Mouse (Mus musculus) lung, embryonic 14.5 days (tissue): ENCODE results near the gene Zcchc2. TPM values are rescaled to one million over a fixed set of nuclear protein-coding genes. Genes with fewer than 3 reads are reported as not detected.

Experiments
- ATAC-seq: fragments of 200-750 bp; cut with Nextera tagmentation; 2 replicates; pipeline ENCODE4 v1.8.0; 2017; ENCODE audit warnings: mild to moderate bottlenecking, moderate TSS enrichment, moderate library complexity; ENCODE audit not compliant: insufficient read depth
- DNase-seq: peaks from one replicate; pipeline ENCODE4 v3.0.0-alpha.2; 2015
- H3K27ac ChIP-seq: fragments of 300-500 bp; sonication (generic); 2 replicates; pipeline ENCODE4 v1.5.1; 2014; ENCODE audit warnings: low read depth, mild to moderate bottlenecking, moderate library complexity
- H3K27me3 ChIP-seq: fragments of 300-500 bp; sonication (generic); 2 replicates; pipeline ENCODE4 v1.6.1; 2014; ENCODE audit warnings: low read length, control low read depth; ENCODE audit not compliant: insufficient read depth
- H3K36me3 ChIP-seq: fragments of 300-500 bp; sonication (generic); 2 replicates; pipeline ENCODE4 v1.6.1; 2014; ENCODE audit warnings: control low read depth; ENCODE audit not compliant: insufficient read depth
- H3K4me1 ChIP-seq: fragments of 300-500 bp; sonication (generic); 2 replicates; pipeline ENCODE4 v1.6.1; 2014; ENCODE audit warnings: antibody characterized with exemption, control low read depth; ENCODE audit not compliant: insufficient read depth
- H3K4me2 ChIP-seq: fragments of 300-500 bp; sonication (generic); 2 replicates; pipeline ENCODE4 v1.6.1; 2014; ENCODE audit warnings: mild to moderate bottlenecking
- H3K4me3 ChIP-seq: fragments of 300-500 bp; sonication (generic); 2 replicates; pipeline ENCODE4 v1.5.1; 2014; ENCODE audit warnings: low read depth, low read length
- H3K9ac ChIP-seq: fragments of 300-500 bp; sonication (generic); 2 replicates; pipeline ENCODE4 v1.6.1; 2014
- H3K9me3 ChIP-seq: fragments of 300-500 bp; sonication (generic); 2 replicates; pipeline ENCODE4 v1.6.1; 2016; ENCODE audit warnings: low read depth, low read length, control low read depth
- CTCF ChIP-seq: IDR thresholded peaks from 2 replicates; pipeline ENCODE4 v1.5.1; 2016; ENCODE audit warnings: antibody characterized with exemption, low read depth
- WGBS: fragments of 180-500 bp; shearing (Covaris S2); extraction: QIAGEN DNeasy Blood & Tissue Kit; methylation state at CpG from one replicate; pipeline ENCODE4 v1.1.7; 2014; 5-methylcytosine and 5-hydroxymethylcytosine counted together
- polyA plus RNA-seq: library from polyadenylated mRNA; unstranded; fragments of >200 nt; fragmentation: Nextera tagmentation; extraction: Ambion mirVana; gene quantifications from 2 replicates; pipeline ENCODE4 v1.2.1, GENCODE M21; 2014

Gene Zcchc2
- polyA plus RNA-seq: 3.1 and 3.2 TPM in 2 replicates

GRCm38 (mm10) chr1:105990138-105990821 is at the start of gene Zcchc2:
TSS of gene Zcchc2 (plus strand) at chr1:105990406.
- Histone ChIP-seq H3K36me3 (no peaks in the 10 kb centered on the region), H3K27ac (peak within 1 kb of the TSS; percentile 96), H3K4me3 (peak within 1 kb of the TSS; percentile 78), H3K9ac (peak within 1 kb of the TSS; percentile 79), H3K9me3 (no peaks in the 10 kb centered on the region), H3K4me1 (peaks cover 16% of the 10 kb centered on the region), H3K27me3 (no peaks in the 10 kb centered on the region), H3K4me2 (peak within 1 kb of the TSS; percentile 99)
- WGBS: under 1% methylated on average over 70 of the region's 83 CpGs
- peak; percentile 99 for DNase-seq
- TF ChIP-seq CTCF: no peak
- ATAC-seq: peak; percentile 95

- Histone ChIP-seq H3K36me3 (no peaks in the 10 kb centered on the region), H3K9ac (no peak overlapping the region)
Observed at GRCm38 (mm10) chr1:105944927-105945580, 45.2 kb upstream of the Zcchc2 start.

GRCm38 (mm10) chr1:105946581-105947540 is 43.3 kb upstream of the Zcchc2 start:
- H3K4me3 ChIP-seq: no peak overlapping the region
- 57% methylated on average over 13 of the region's 13 CpGs for WGBS
- no peak overlapping the region for H3K4me2 ChIP-seq
- H3K36me3 ChIP-seq: no peaks in the 10 kb centered on the region
- H3K27ac ChIP-seq: no peak overlapping the region
- peak; percentile 15 for DNase-seq
- no peaks in the 10 kb centered on the region for H3K4me1 ChIP-seq
- H3K9me3 ChIP-seq: no peaks in the 10 kb centered on the region
- no peaks in the 10 kb centered on the region for H3K27me3 ChIP-seq
- TF ChIP-seq CTCF: no peak
- no peak for ATAC-seq
- no peak overlapping the region for H3K9ac ChIP-seq

More at GRCm38 (mm10) chr1:105944927-105945580, 45.2 kb upstream of the Zcchc2 start:
- ATAC-seq: no peak
- Histone ChIP-seq H3K4me3 (no peak overlapping the region), H3K4me1 (no peaks in the 10 kb centered on the region), H3K27me3 (no peaks in the 10 kb centered on the region), H3K9me3 (no peaks in the 10 kb centered on the region), H3K4me2 (no peak overlapping the region), H3K27ac (no peak overlapping the region)
- 68% methylated on average over 10 of the region's 10 CpGs for WGBS
- no peak for DNase-seq
- no peak for TF ChIP-seq CTCF

GRCm38 (mm10) chr1:105948352-105948751 is 41.9 kb upstream of the Zcchc2 start:
- no peak overlapping the region for H3K27ac ChIP-seq
- H3K9ac ChIP-seq: no peak overlapping the region
- ATAC-seq (no peak), DNase-seq (no peak)
- H3K4me3 ChIP-seq: no peak overlapping the region
- no peaks in the 10 kb centered on the region for H3K9me3 ChIP-seq
- no peak overlapping the region for H3K4me2 ChIP-seq
- no peak for TF ChIP-seq CTCF
- H3K36me3 ChIP-seq: no peaks in the 10 kb centered on the region
- H3K27me3 ChIP-seq: no peaks in the 10 kb centered on the region
- H3K4me1 ChIP-seq: no peaks in the 10 kb centered on the region
- 76% methylated on average over 6 of the region's 6 CpGs for WGBS

DNA sequence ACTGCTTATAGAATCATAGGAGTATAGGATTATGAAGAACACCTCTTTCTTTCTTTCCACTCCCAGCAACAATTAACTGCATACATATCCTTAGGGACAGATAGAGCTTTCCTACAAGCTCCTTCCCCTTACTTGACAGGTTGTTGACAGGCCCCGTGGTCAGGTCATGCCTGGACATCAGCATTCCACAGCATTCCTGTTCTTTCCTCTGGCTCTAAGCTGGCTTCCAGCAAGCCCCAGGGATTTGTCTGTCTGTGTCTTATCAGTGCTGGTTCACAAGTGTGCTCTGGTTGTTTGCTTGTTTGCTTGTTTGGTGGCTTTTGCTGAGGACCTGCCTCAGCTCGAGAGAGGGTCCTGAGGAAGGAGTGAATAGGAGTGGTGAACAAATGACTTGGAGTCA is 36.6 kb upstream of the Zcchc2 start:
- Histone ChIP-seq H3K4me1 (no peaks in the 10 kb centered on the region), H3K27ac (no peak overlapping the region)
- DNase-seq: no peak

DNA sequence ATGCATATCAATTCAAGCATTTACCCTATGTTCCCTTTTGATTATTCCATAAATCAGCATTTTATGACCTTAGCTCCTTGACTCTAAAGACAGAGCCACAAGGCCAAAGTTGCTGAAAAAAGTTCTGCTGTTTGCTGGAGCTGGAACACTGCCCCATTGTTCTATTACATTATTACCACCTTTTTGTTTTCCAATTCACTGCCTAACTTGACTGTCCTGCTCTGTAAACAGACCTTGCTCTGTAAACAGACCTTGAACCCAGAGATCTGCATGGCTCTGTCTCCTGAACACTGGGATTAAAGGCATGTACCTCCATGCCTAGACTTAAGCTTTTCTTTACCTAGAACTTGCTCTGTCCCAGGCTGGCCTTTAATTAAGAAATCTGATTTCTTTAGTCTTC is 36.2 kb upstream of the Zcchc2 start:
- TF ChIP-seq CTCF: no peak
- Histone ChIP-seq H3K36me3 (no peaks in the 10 kb centered on the region), H3K4me3 (no peak overlapping the region), H3K27me3 (no peaks in the 10 kb centered on the region), H3K4me2 (no peak overlapping the region), H3K4me1 (no peaks in the 10 kb centered on the region), H3K27ac (no peak overlapping the region), H3K9ac (no peak overlapping the region), H3K9me3 (no peaks in the 10 kb centered on the region)
- DNase-seq: no peak
- ATAC-seq: no peak

More for the DNA sequence above, 36.6 kb upstream of the Zcchc2 start:
- H3K27me3 ChIP-seq: no peaks in the 10 kb centered on the region
- H3K9ac ChIP-seq: no peak overlapping the region
- no peak for TF ChIP-seq CTCF
- no peak overlapping the region for H3K4me3 ChIP-seq
- no peak overlapping the region for H3K4me2 ChIP-seq
- WGBS: 51% methylated on average over 2 of the region's 2 CpGs
- H3K36me3 ChIP-seq: no peaks in the 10 kb centered on the region
- no peaks in the 10 kb centered on the region for H3K9me3 ChIP-seq
- no peak for ATAC-seq
